Mouse (Mus musculus) C2C12 (cell line): ENCODE measurements around the gene Naa10.

Source experiments
- CTCF ChIP-seq: IDR thresholded peaks from one replicate; pipeline ENCODE4 v1.5.1; 2011; ENCODE audit not compliant: control insufficient read depth, insufficient read depth, insufficient read length
- MAX ChIP-seq: IDR thresholded peaks from one replicate; pipeline ENCODE4 v1.6.1; 2011; ENCODE audit warnings: mild to moderate bottlenecking, control low read depth

DNA sequence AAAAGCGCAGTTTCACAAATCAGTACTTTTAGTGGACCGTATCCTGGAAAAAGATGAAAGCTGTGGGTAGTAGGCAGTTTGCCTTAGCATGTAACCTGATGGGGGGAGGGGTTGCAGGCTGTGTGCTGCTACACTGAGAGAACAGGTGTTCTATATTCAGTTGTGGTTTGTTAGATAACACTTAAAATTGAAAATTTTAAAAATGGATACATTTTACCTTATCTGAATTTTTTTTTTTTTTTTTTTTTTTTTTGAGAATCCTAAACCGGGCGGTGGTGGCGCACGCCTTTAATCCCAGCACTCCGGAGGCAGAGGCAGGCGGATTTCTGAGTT is 772 bp upstream of the Naa10 start:
- no peak for TF ChIP-seq CTCF
- no peak for TF ChIP-seq MAX
